Mouse (Mus musculus) neutrophil, adult 83 days (primary cell): ENCODE data around the gene Ankub1. TPM values are rescaled to one million over a fixed set of nuclear protein-coding genes. Genes with fewer than 3 reads are reported as not detected.

Experiments used
- total RNA-seq, 2 experiments: library from RNA; stranded (reverse); gene quantifications; one replicate each; pipeline ENCODE4 v1.2.4; 2023

Gene Ankub1
- total RNA-seq = not detected

DNA sequence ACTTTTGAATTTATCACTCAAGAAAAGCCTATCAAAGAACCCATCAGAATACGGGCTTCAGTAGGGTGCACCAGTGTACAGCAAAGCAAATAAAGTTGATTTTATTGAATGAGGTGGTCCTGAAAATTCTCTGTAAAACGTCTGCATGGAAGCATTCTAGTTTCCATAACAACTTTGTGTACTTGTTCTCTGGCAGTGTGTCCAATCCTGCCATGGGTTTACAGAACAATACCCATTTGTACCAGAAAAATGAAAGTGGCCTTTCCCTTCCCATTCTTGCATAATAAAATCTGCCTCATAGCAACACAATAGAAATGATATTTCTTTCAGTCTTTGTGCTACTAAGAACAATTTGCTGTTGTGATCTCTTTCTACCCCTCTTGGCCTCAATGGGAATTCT is at the start of gene Ankub1:
TSS of gene Ankub1 (minus strand) at position 81 of the 400 bp plus-strand sequence.

DNA sequence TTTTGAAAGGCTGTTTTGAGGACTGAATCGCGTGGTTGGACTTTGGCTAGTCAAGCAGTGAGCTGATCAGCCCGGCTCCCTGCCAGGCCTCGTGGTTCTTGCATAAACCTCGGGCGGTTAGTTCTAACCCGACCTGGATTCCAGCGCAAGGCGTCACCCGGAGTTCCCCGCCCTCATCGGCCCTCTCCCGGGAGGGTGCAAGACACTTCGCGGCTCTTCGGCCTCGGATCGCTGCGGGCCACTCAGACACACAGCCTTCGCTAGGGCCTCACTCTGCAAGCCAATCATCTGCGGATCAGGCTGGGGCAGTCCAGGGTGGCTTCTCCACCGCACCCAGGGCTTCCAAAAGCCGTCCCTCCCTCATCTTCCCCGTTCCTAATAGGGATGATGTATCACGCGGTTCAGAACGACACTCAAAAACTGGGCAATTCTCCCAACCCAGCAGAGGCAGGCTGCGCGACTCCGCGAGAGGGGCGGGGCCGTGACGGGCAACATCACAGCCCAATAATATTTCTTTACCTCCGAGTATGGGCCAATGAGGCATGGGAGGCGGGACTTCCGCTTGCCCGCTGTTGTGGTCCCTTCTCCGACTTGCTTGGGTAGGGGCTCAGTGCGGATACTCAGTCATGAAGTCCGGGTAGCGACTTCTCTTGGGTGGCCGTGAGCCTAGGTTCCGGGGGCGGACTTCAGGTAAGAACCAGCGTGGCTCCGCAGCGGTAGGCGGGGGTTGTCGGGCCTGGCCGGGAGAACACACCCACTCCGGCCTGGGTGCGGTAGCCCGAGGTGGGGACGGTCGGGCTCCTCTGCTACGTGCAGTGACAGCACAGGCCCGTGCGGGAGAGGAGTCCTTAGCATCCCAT is 43.1 kb upstream of the Ankub1 start, which contains the start of gene Rnf13:
TSS of gene Rnf13 (plus strand) at position 552 of the 860 bp plus-strand sequence.

DNA sequence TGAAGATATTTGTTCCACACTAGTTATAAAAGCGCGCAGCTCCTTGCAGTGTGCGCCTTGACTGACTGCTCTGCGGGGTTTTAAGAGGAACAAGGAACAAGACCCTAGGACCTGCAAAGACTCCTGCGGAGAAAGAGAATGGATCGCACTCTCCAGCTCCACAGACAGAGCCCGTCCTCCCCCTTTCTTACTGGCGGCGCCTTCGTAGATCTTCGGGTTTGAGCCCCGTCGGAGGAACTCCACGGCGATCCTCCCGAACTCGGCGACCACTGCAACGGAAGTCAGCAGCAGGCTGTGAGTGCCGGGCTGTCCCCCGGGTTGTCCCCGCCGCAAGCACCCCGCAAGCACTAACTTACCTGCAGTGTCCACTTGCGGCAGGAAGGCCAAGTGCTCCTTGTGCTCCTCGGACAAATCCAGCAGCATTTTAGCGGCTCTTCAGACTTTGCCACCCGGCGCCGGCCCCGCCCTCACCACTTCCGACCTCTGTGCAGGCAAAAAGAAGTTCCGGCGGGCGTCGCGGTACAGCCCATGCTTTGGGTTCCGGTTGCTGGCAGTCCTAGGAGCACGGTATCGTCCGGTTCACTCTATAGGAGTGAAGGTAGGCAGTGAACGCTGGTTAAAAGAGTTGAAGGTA is 41.3 kb downstream of the Ankub1 start, which contains the start of gene Commd2:
TSS of gene Commd2 (minus strand) at position 485 of the 634 bp plus-strand sequence.

Other genes starting within 250 kb of the Ankub1 start
- gene Wwtr1, start 116.9 kb downstream of the Ankub1 start, total RNA-seq = under 1 TPM; 0.13 to 0.20 TPM
- 10 to 100 TPM; 16.8 to 18.4 TPM for gene Commd2, start 41.1 kb downstream of the Ankub1 start, total RNA-seq
- gene Rnf13, start 43.3 kb upstream of the Ankub1 start, total RNA-seq = 100 to 1,000 TPM in 1 of 2 experiments, 10 to 100 TPM in 1; 96.8 to 110 TPM
- under 1 TPM in 1 of 2 experiments, not detected in 1; 0.18 TPM for gene Pfn2, start 155.3 kb upstream of the Ankub1 start, total RNA-seq